Mouse (Mus musculus) Patski (cell line): Measurements from ENCODE around the gene Olfr325. TPM values are rescaled to one million over a fixed set of nuclear protein-coding genes. Genes with fewer than 3 reads are reported as not detected.

Experiments
- ATAC-seq: fragments of 100-300 bp; one replicate; pipeline ENCODE4 v1.8.0; 2021
- CTCF ChIA-PET: fragments of 350-600 bp; sonication (Branson Sonifier 250); formaldehyde crosslinking; loops from one replicate; lab custom pipeline; 2022; ENCODE audit warnings: inconsistent platforms; lab: Charles Lee
- POLR2A ChIA-PET: fragments of 350-600 bp; sonication (Branson Sonifier 250); formaldehyde crosslinking; loops from one replicate; lab custom pipeline; 2022; ENCODE audit warnings: antibody characterized with exemption, inconsistent platforms; lab: Charles Lee
- DNase-seq: peaks from one replicate; pipeline ENCODE4 v3.0.0-alpha.2; 2011; ENCODE audit warnings: low read depth, low spot score
- H3K27me3 ChIP-seq: fragments of 371-371 bp; one replicate; pipeline ENCODE4 v1.5.1; 2021
- CTCF ChIP-seq: fragments of 100-300 bp; IDR thresholded peaks from one replicate; pipeline ENCODE4 v1.5.1; 2021
- in situ Hi-C: fragments of 300-500 bp; cut with MboI; formaldehyde crosslinking; loops from 3 replicates; pipeline ENCODE4 v1.11.1; 2018; ENCODE audit warnings: low pct_unique_long_range_greater_than_20kb, mixed read lengths
- polyA plus RNA-seq: library from polyadenylated mRNA; unstranded; gene quantifications from one replicate; pipeline ENCODE4 v1.2.3, GENCODE M21; 2021

The Olfr325 gene
- polyA plus RNA-seq, 1 experiment from 2014 or later, result not detected

DNA sequence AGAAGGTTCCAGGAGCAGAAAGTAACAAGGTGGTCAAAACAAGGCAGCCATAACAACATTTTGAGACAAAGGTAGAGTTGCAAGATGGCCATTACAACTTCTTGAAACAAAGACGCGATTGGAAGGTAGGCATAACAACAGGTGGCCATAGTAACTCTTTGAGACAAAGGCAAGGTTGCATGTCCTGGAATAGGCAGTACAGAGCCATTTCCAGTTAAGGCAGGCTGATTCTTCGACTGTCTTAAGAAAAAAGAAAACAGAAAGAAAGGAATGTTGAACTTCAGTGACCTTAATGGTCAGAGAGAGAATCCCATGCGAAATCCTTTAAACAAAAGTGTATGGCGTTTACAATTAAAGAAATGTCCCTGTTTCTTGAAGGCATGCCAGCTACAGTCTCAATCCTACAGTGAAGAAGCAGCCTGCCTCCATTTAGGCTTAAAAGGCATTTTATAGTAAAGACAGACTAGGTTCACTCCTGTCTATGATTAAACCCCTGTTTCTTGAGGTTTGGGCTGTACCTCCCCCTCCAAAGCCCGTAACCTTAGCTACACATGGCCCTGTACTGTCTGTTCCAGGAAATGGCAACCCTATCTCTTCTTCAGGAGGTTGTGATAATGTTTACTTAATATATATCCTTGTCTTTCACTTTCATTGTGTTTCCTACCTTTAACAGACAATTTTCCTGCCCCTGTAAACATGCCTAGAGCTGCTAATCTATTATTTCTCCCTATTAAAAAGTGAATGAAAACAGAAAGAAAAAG is 25.4 kb downstream of the Olfr325 start:
- no peak for TF ChIP-seq CTCF
- no peaks in the 10 kb centered on the region for H3K27me3 ChIP-seq
- DNase-seq, result peak; percentile 35
- CTCF ChIA-PET, result interaction anchor here (1.5 to 2.0 kb wide), 2 partner anchors 9 to 377 kb away, joined by 3 to 5 read pairs; no protein-coding TSS in a partner anchor
- in situ Hi-C loops, result no loop called here
- POLR2A ChIA-PET, result no interaction called here
- peak; percentile 62 for ATAC-seq

DNA sequence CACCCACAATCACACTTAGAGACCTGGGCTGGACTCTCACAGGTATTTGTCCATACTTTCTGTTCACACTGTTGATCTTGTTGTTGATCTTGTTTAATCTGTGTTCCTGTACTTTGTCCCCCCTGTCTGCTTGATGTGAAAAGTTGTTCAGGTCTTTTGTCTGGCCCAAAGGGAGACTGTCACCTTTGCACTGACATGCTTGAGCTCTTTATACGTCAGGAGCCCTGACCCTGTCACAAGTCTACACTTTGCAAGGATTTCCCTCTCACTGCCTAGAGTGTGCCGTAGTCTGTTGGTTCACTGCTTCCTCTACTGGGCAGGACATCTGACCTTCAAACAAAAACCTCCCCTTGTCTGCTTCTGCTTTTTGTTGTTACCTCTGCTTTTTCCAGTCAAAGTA is 27.2 kb downstream of the Olfr325 start:
- in situ Hi-C loops, result no loop called here
- CTCF ChIA-PET, result no interaction called here
- ATAC-seq, result no peak
- no peak for DNase-seq
- POLR2A ChIA-PET, result no interaction called here
- H3K27me3 ChIP-seq, result no peaks in the 10 kb centered on the region
- TF ChIP-seq CTCF, result no peak

DNA sequence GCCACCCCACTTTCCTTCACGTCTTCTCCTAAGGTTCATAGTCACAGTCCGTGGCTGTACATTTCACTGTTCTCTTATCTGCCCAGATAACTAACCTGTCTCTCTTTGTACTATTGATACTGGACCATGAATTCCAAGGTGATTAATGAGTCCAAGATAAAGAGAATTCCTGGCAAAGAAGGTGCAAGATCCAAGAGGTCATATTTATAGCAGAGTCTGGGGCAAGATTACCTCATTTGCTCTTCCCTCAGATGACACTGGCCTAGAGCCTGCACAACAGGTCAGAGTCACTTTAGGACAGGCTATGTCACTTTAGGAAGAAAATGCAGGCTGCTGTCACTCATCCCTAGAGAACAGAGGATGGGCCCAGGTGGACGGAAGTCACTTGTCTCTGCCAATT is 27.7 kb downstream of the Olfr325 start:
- no peak for ATAC-seq
- ChIA-PET CTCF (no interaction called here), POLR2A (no interaction called here)
- no peak for DNase-seq
- no peaks in the 10 kb centered on the region for H3K27me3 ChIP-seq
- TF ChIP-seq CTCF, result no peak
- in situ Hi-C loops, result no loop called here

DNA sequence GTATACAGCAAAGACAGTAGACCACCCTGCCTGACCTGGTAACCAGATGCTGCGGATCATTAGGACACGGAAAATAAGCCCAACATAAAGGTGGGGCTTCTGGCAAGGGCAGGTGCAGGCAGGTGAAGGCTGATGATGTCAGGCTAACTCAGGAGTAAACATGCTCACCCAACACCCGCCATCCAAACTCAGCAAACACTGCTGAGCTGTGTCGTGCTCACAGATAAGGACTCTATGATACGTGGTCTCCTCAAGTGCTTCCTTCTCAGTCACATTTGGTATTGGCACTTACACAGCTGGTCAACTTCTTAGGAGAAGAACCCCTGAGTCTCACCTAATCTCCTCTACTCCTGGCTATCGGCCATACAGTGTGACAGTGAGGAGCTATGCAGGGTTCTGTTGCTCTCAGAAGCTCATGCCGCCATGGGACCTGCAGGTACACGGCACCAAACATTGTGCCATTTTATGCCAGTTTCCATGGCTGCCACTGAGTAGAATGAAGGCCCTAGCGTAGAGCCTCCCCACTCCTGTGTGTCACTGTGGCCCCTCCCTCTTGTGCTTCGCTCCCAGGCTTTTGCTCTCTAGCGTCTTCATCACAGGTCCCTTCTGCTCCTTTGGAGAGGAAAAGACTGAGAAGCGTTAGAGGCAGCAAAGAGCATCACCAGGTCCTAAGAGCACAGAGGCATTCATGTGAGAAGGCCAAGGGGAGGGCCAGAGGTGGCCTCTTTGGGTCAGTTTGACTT is 28.8 kb downstream of the Olfr325 start:
- in situ Hi-C loops, result no loop called here

DNA sequence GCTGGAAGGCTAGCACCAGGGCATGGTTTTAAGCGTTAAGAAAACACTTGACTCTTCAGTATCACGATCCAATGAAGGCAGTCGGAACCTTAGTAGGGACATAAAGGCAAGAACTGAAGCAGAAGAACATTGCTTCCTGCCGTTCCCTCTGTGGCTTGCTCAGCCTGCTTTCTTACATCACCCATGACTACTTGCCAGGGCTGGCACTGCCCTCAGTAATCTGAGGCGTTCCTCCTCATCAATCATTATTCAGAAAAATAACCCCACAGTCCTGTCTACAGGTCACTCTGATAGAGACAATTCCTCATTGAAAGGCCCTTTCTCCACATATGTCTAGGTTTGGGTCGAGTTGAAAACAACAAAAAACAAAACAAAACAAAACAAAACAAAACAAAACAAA is 29.5 kb downstream of the Olfr325 start:
- TF ChIP-seq CTCF, result no peak
- CTCF ChIA-PET, result no interaction called here
- POLR2A ChIA-PET, result no interaction called here
- H3K27me3 ChIP-seq, result no peaks in the 10 kb centered on the region
- no peak for ATAC-seq
- no peak for DNase-seq
- in situ Hi-C loops, result no loop called here

More for the DNA sequence above, 28.8 kb downstream of the Olfr325 start:
- ChIA-PET POLR2A (no interaction called here), CTCF (no interaction called here)
- no peaks in the 10 kb centered on the region for H3K27me3 ChIP-seq
- no peak for TF ChIP-seq CTCF
- ATAC-seq (no peak), DNase-seq (no peak)

DNA sequence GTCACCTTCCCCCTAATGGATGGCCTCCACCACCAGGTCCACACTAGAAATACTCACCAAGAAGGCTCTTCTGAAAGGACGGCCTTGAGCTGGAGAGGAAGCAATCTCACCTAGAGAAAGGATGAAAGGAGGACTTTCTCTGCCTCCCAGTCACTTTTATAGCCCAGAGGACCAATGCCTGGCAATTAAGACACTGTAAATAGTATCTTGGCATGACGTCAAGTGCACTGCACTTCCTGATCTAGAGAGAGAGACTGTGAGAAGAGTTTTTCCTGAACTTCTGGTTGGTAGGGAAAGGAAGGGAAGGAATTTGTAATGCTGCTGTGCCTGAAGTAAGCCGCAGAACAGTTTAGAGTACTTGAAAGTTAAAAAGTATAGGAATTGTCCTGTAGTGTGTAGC is 35.8 kb downstream of the Olfr325 start:
- ATAC-seq (no peak), DNase-seq (no peak)
- H3K27me3 ChIP-seq, result peaks cover 2% of the 10 kb centered on the region
- in situ Hi-C loops, result no loop called here
- POLR2A ChIA-PET, result no interaction called here
- CTCF ChIA-PET, result interaction anchor here (3.1 kb wide), 1 partner anchor 26 kb away, joined by 8 read pairs; no protein-coding TSS in a partner anchor
- TF ChIP-seq CTCF, result no peak

DNA sequence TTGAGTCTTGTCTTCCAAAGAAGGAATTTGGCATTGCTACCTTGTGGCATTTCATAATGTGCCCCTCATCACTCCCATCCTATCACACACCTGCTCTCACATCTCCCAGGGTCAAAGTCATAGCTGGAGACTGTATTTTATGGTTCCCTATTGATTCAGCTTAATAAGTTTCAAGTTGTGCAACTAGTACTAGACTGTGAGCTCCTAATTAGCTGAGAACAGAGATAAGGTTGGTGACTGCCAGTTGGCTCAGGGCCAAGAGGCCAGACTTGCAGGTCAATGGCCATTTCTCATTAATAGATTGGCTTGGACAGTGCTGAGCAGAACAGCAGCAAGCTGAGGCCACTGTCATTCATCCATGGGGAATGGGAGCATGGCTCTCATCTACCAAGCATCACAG is 37.0 kb downstream of the Olfr325 start:
- no peak for TF ChIP-seq CTCF
- in situ Hi-C loops, result no loop called here
- ChIA-PET POLR2A (no interaction called here), CTCF (interaction anchor here (1.3 to 3.1 kb wide), 3 partner anchors 12 to 27 kb away, joined by 3 to 8 read pairs (median 7); no protein-coding TSS in a partner anchor)
- H3K27me3 ChIP-seq, result peaks cover 2% of the 10 kb centered on the region
- DNase-seq (no peak), ATAC-seq (no peak)

DNA sequence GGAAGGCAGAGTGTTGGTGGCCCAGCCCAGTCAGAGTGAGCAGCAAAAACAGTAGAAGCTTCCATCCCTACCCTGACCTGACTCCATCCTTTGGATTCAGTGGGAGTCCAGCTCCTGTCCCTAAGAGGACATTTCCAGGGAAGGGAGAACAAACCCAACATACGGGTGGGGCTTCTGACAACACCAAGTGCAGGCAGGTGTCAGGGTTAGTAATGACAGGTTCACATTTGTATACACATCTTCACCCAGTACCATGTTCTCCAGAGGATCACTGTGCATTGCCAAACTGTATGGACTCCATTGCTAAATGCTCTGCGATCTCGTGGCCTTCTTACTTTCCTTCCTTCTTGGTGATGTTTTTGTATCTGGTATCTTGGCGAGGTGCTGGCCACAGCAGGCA is 38.4 kb downstream of the Olfr325 start, which contains the start of gene 2210407C18Rik:
Gene 2210407C18Rik (minus strand): TSS at position 101 of the 400 bp plus-strand sequence.
- no peak for ATAC-seq
- in situ Hi-C loops, result no loop called here

DNA sequence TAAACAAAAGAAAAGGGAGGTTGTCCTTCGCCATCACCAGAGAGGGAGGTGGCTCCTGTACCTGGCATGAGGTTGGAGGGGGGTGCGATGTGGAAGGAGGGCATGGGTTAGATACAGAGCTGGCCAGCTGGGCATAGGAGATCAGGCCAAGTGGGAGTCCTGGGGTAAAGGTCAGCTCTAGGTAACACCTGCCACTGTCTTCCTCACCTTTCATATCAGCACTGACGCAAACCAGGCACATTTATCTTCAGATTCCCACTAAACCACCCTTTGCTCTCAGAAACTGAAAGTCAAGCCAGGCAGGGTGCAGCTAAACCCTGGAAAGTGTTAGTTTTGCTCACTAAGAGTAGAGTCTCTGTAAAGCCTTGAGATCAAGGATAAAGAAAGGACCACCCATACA is 40.8 kb downstream of the Olfr325 start:
- no peak for ATAC-seq
- H3K27me3 ChIP-seq, result peaks cover 11% of the 10 kb centered on the region
- in situ Hi-C loops, result no loop called here
- ChIA-PET CTCF (no interaction called here), POLR2A (no interaction called here)
- no peak for DNase-seq
- TF ChIP-seq CTCF, result no peak

More for the DNA sequence above, 38.4 kb downstream of the Olfr325 start, which contains the start of gene 2210407C18Rik:
- peaks cover 2% of the 10 kb centered on the region for H3K27me3 ChIP-seq
- no peak for DNase-seq
- TF ChIP-seq CTCF, result no peak
- POLR2A ChIA-PET, result no interaction called here
- CTCF ChIA-PET, result interaction anchor here (1.3 to 3.1 kb wide), 3 partner anchors 11 to 28 kb away, joined by 3 to 8 read pairs (median 7); no protein-coding TSS in a partner anchor

DNA sequence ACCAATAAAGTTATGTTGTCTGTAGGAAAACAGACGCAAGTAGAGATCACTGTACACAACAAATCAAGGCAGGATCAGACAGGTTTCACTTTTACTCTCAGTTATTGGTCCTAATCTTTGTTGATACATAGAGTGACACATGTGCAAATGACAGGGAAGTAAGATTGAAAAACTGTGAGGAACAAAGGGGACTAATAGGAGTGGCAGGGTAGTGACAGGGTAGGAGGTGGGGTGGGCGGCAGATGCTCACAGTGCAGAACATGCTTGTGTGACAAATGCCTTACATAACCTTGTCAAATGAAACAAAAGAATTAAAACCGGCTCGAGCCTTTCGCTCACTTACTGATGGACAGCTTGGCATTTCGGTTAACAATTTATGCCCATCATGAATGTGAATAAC is 41.3 kb downstream of the Olfr325 start:
- ChIA-PET CTCF (no interaction called here), POLR2A (no interaction called here)
- DNase-seq (no peak), ATAC-seq (no peak)
- peaks cover 11% of the 10 kb centered on the region for H3K27me3 ChIP-seq
- in situ Hi-C loops, result no loop called here
- TF ChIP-seq CTCF, result no peak

DNA sequence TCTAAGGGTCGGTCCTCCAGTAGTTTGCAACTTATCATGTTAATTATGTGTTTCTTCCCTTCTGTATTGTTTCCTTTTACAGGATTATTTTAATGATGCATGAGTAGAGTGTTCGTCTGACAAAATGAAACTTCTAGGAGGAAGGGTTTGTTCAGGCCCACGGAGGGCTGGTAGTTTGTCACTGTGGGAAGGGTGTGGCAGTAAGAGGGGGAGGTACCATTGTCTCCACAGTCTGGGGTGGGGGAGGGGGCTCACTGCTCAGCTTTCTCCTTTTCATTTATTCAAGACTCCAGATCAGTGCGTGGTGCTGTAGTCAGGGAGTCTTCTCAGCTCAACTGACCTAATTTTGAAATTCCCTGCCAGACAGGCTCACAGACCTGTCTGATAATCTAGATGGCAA is 48.6 kb downstream of the Olfr325 start:
- ChIA-PET CTCF (interaction anchor here (1.6 kb wide), 1 partner anchor 11 kb away, joined by 3 read pairs; the partner anchor contains the start of gene 2210407C18Rik), POLR2A (no interaction called here)
- no peak for DNase-seq
- no peak for ATAC-seq
- peaks cover 13% of the 10 kb centered on the region for H3K27me3 ChIP-seq
- in situ Hi-C loops, result loop anchor here (25.0 kb wide), 1 partner anchor 664 kb away; no protein-coding TSS in a partner anchor
- no peak for TF ChIP-seq CTCF
